Mouse (Mus musculus) hindbrain, embryonic 10.5 days (tissue): ENCODE data around the gene Urah. TPM values are rescaled to one million over a fixed set of nuclear protein-coding genes. Genes with fewer than 3 reads are reported as not detected.
A peak's percentile ranks its signal among the peaks of the same experiment; 100 is the strongest.

ENCODE experiments used
- DNase-seq: peaks from one replicate; pipeline ENCODE4 v3.0.0-alpha.2; 2017; ENCODE audit warnings: low spot score
- H3K27ac ChIP-seq: fragments of 300-500 bp; sonication (generic); 2 replicates; pipeline ENCODE4 v1.5.1; 2016; ENCODE audit warnings: mild to moderate bottlenecking, moderate library complexity
- H3K27me3 ChIP-seq: fragments of 300-500 bp; sonication (generic); 2 replicates; pipeline ENCODE4 v1.6.1; 2016; ENCODE audit warnings: mild to moderate bottlenecking; ENCODE audit not compliant: poor library complexity, insufficient read depth, severe bottlenecking
- H3K36me3 ChIP-seq: fragments of 300-500 bp; sonication (generic); 2 replicates; pipeline ENCODE4 v1.6.1; 2016; ENCODE audit warnings: mild to moderate bottlenecking, moderate library complexity
- H3K4me1 ChIP-seq: fragments of 300-500 bp; sonication (generic); replicated peaks from 2 replicates; pipeline ENCODE4 v1.6.1; 2016; ENCODE audit warnings: mild to moderate bottlenecking
- H3K4me3 ChIP-seq: fragments of 300-500 bp; sonication (generic); 2 replicates; pipeline ENCODE4 v1.5.1; 2016; ENCODE audit warnings: mild to moderate bottlenecking, moderate library complexity
- H3K9me3 ChIP-seq: fragments of 300-500 bp; sonication (generic); 2 replicates; pipeline ENCODE4 v1.6.1; 2016; ENCODE audit warnings: mild to moderate bottlenecking, moderate library complexity
- WGBS: fragments of 180-500 bp; shearing (Covaris S2); methylation state at CpG from one replicate; pipeline ENCODE4 v1.1.7; 2016; 5-methylcytosine and 5-hydroxymethylcytosine counted together
- polyA plus RNA-seq: library from polyadenylated mRNA; unstranded; fragments of >200 nt; fragmentation: Nextera tagmentation; extraction: Ambion mirVana; gene quantifications from 2 replicates; pipeline ENCODE4 v1.2.1, GENCODE M21; 2016

The Urah gene
- polyA plus RNA-seq, 1 experiment from 2014 or later: 0.97 TPM

GRCm38 (mm10) chr7:140821653-140822329 lies 13.0 kb upstream of the Urah start, which contains the start of gene Zfp941:
Zfp941 (minus strand) TSS chr7:140822178.
- Histone ChIP-seq H3K36me3 (no peaks in the 10 kb centered on the region), H3K4me1 (peaks cover 9% of the 10 kb centered on the region; the same call in 1 of the 2 replicates), H3K27ac (peak within 1 kb of the TSS; percentile 82), H3K9me3 (no peaks in the 10 kb centered on the region), H3K27me3 (0 out of 2 replicates have a peak, but pooled peaks cover 2% of the 10 kb centered on the region), H3K4me3 (peak within 1 kb of the TSS; percentile 64)
- WGBS: 1% methylated on average over 21 of the region's 21 CpGs
- DNase-seq: peak; percentile 70

DNA sequence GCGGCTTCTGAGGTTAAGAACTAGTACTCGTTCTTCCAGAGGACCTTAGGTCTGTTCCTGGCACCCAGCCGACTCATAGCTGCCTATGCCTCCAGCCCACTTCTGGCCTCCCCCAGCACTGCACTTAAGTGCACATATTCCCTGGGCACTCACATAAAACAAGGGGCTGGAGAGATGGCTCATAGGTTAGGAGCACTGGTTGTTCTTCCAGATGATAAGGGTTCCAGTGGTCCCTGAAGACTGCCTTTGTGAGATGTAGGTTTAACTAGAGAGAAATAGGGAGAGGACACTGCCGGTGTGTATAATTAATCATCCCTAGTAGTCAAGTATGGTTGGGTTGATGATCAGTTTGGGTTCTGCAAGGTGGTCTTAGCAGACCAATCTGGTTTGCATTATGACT lies 12.1 kb upstream of the Urah start:
- no peaks in the 10 kb centered on the region for H3K36me3 ChIP-seq
- peaks cover 9% of the 10 kb centered on the region; the same call in 1 of the 2 replicates for H3K4me1 ChIP-seq
- H3K27ac ChIP-seq: no peak overlapping the region
- 92% methylated on average over 4 of the region's 4 CpGs for WGBS
- H3K27me3 ChIP-seq: 0 out of 2 replicates have a peak, but pooled peaks cover 2% of the 10 kb centered on the region
- no peak for DNase-seq
- no peak overlapping the region for H3K4me3 ChIP-seq
- no peaks in the 10 kb centered on the region for H3K9me3 ChIP-seq

DNA sequence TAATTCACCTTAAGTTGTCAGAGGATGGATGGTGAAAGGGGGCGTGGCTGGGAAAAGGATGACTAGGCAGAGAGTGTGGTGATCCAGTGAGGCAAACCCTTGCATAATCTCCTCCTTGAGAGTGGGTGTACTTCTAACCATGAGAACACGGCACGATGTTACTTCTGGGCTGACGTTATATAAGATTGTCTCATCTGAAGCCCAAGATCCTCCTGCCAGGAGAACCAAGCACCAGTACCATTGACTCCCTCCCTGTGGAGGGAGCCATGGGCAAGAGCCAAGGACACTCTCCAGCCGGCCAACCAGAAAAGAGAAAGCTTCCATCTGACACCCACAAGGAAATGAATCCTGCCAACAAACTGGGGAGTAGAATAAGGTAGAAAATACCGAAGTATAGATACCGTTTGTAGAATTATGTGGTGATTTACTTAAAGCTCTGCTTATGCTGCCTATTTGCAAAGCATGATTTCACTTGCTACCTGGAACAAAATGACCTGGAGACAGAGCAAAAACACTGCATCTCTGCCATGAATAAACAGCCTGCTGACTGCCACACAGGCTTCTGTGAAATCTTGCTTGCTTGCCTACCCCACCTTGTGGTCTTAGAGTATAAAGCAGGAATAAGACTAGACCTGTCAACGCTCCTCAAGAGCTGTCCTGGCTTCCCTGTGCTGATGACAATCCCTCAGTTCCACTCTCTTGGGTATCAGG lies 6.5 kb upstream of the Urah start:
- H3K36me3 ChIP-seq: no peaks in the 10 kb centered on the region
- H3K4me1 ChIP-seq: no peaks in the 10 kb centered on the region
- H3K27me3 ChIP-seq: 0 out of 2 replicates have a peak, but pooled peaks cover 2% of the 10 kb centered on the region
- WGBS: 39% methylated on average over 8 of the region's 8 CpGs
- H3K9me3 ChIP-seq: no peaks in the 10 kb centered on the region
- DNase-seq: no peak
- no peak overlapping the region for H3K27ac ChIP-seq
- no peak overlapping the region for H3K4me3 ChIP-seq

DNA sequence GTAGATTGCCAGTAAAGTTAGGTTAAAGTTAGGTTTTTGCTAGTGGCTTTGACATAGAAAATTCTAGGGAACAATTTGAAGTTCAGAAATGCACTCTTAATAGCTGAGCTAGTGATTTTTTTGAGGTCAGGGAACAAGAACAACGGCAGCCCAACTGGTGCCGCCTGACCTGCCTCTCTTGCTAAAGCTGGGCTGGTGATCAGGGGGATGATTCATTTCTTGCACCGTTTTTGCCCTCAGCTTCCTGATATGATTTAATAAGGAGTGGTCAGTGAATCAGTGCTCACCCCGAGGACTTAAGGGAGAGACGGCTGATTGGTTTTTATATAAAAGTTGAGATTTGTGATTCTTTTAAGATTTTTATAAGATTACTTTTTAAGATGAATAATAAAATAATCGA lies 3.4 kb upstream of the Urah start:
- no peak overlapping the region for H3K27ac ChIP-seq
- H3K9me3 ChIP-seq: no peaks in the 10 kb centered on the region
- 0 out of 2 replicates have a peak, but pooled peaks cover 8% of the 10 kb centered on the region for H3K27me3 ChIP-seq
- no peak overlapping the region for H3K4me3 ChIP-seq
- H3K36me3 ChIP-seq: no peaks in the 10 kb centered on the region
- no peak for DNase-seq
- 0 out of 2 replicates have a peak, but pooled peaks cover 4% of the 10 kb centered on the region for H3K4me1 ChIP-seq
- WGBS: 74% methylated on average over 6 of the region's 6 CpGs

GRCm38 (mm10) chr7:140833341-140833740 lies 1.5 kb upstream of the Urah start:
- no peak for DNase-seq
- H3K4me3 ChIP-seq: no peak overlapping the region
- H3K27ac ChIP-seq: no peak overlapping the region
- no peaks in the 10 kb centered on the region for H3K36me3 ChIP-seq
- 86% methylated on average over 4 of the region's 4 CpGs for WGBS
- H3K27me3 ChIP-seq: 0 out of 2 replicates have a peak, but pooled peaks cover 7% of the 10 kb centered on the region
- 0 out of 2 replicates have a peak, but pooled peaks cover 4% of the 10 kb centered on the region for H3K4me1 ChIP-seq
- H3K9me3 ChIP-seq: no peaks in the 10 kb centered on the region

- peaks cover 21% of the 10 kb centered on the region for H3K27me3 ChIP-seq
- H3K4me1 ChIP-seq: 0 out of 2 replicates have a peak, but pooled peaks cover 4% of the 10 kb centered on the region
- DNase-seq: no peak
- no peaks in the 10 kb centered on the region for H3K9me3 ChIP-seq
- H3K36me3 ChIP-seq: no peaks in the 10 kb centered on the region
- no peak overlapping the region for H3K4me3 ChIP-seq
- WGBS: 76% methylated on average over 2 of the region's 2 CpGs
- 0 out of 2 replicates have a peak overlapping the region, but pooled peaks have one; percentile 36 for H3K27ac ChIP-seq
Measured at GRCm38 (mm10) chr7:140835758-140836087, 905 bp downstream of the Urah start.

DNA sequence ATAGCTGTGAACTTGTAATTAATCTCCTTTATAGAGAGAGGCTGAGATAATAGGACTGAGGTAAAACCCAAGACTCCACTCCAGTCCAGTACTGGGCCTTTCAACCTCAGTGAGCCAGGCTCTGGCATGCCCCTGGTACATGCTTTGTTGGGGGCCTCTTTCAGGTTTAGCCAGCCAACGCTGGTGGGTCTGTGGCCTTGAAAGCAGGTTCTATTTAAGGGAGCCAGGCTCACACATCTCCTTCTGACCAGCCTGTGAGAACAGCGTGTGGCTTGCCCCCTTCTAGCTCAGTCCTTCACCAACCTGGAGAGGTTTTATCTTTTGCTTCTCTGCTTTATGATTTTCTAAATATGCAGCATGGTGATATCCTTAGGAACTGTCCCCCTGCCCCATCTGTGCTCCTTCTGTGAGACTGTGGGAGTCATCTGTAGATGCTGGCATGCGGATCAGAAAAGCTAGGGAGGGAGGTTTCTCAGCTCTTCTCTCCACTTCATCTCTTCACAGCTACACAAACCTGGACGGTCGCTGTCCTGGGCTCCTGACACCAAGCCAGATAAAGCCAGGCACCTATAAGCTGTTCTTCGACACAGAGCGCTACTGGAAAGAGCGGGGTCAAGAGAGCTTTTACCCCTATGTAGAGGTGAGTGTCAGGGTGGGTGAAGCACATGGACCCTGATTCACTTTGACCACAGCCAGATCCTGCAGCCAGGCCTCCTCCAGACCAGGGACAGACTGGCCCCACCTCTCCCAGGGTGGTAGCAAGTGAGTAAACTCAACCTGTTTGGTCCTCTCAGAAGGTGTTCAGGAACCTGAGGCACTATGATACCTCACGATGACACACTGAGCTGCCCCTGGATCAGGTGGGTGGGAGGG lies 1.7 kb downstream of the Urah start:
- no peak overlapping the region for H3K4me3 ChIP-seq
- peaks cover 29% of the 10 kb centered on the region for H3K27me3 ChIP-seq
- no peaks in the 10 kb centered on the region for H3K36me3 ChIP-seq
- no peaks in the 10 kb centered on the region for H3K9me3 ChIP-seq
- 88% methylated on average over 9 of the region's 9 CpGs for WGBS
- H3K27ac ChIP-seq: no peak overlapping the region
- peaks cover 4% of the 10 kb centered on the region; the same call in 1 of the 2 replicates for H3K4me1 ChIP-seq
- no peak for DNase-seq

DNA sequence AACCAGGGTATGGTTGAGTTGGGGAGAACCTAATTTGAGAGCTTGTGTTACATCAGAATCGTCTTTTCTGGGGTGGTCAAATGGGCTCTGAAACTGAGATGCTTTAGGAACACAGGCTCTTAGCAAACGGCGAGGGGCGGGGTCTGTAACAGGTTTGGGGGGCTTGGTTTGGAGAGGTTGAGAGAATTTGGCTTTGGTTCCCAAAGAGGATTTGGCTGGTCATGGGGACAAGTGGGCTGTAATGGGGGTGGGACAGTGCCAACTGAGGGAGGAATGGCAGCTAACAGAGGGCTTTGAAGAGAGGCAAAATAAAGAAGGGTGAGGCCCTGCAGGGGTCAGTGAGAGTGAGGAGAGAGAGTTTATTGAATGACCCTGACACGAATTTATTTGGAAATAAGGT lies 4.7 kb downstream of the Urah start:
- Histone ChIP-seq H3K4me3 (no peak overlapping the region), H3K4me1 (peaks cover 4% of the 10 kb centered on the region; the same call in 1 of the 2 replicates), H3K36me3 (no peaks in the 10 kb centered on the region), H3K27ac (no peak overlapping the region), H3K9me3 (no peaks in the 10 kb centered on the region), H3K27me3 (peaks cover 57% of the 10 kb centered on the region)
- WGBS: 70% methylated on average over 5 of the region's 5 CpGs
- DNase-seq: no peak

DNA sequence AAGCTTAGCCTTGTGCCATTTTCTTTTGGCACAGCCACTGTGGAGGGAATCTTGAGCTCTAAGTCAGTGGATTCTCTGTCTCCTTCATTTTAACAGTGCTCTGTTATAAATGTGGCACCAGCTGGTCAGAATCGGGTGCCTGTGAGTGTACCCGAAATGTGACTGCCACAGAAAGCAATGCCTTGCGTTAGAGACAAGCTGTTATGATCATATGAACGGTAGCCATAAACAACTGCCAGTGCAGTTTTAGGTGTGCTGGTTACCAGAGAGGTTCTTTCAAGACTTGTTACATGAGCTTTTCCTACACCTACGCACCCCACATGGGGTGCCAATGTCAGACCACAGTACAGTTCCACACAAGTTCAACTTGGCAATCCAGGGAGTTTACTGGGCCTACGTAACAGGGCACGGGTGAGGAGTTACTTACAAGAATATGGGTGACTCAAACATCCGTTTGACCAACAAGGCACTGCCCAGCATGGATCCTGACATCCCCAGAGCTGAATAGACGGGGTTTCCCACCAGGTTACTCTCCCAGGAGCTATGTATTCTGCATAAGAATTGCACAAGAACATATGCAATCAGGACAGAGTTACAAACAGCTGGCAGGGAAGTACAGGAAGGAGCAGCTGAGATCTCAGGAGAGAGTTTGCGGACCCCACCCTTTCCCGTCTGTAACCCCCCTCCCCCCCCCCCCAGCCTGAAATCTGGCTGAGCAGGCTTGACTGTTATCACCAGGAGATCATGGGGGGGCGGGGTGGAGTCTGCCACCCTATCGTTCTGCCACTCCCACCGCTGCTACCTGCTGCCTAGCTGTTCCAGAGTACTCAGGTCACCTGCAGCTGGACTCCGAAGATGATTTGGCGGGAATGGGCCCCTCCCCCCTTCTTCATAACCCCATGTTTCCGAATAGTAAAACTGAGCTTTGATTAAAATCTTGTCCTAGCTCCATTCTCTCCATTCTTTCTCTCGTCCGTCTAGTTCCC lies 6.2 kb downstream of the Urah start:
- Histone ChIP-seq H3K27ac (no peak overlapping the region), H3K27me3 (peaks cover 50% of the 10 kb centered on the region), H3K4me1 (peaks cover 3% of the 10 kb centered on the region; the same call in 1 of the 2 replicates), H3K36me3 (no peaks in the 10 kb centered on the region), H3K9me3 (no peaks in the 10 kb centered on the region), H3K4me3 (no peak overlapping the region)
- DNase-seq: no peak
- WGBS: 38% methylated on average over 19 of the region's 19 CpGs

DNA sequence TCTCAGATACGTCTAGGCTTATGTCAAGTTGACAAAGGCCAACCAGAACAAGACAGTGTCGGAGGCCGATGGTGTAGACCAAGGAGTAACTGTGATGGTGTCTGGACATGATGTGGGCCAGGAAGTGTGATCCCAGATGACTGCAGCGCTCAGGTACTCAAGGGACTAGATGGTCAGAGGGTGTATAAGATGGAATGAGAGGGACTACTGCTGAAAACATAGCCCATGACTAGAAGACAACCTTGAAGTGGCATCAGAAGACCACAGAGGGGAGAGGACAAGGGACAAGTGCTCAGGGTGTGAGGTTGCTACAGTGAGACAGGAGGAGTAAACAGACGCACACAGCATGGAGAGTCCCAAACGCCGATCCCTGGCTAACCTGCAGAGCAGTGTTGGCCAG lies 9.0 kb downstream of the Urah start:
- Histone ChIP-seq H3K36me3 (no peaks in the 10 kb centered on the region), H3K27ac (no peak overlapping the region), H3K27me3 (peaks cover 50% of the 10 kb centered on the region), H3K9me3 (no peaks in the 10 kb centered on the region), H3K4me3 (no peak overlapping the region), H3K4me1 (peaks cover 3% of the 10 kb centered on the region; the same call in 1 of the 2 replicates)
- no peak for DNase-seq
- WGBS: 79% methylated on average over 7 of the region's 7 CpGs

DNA sequence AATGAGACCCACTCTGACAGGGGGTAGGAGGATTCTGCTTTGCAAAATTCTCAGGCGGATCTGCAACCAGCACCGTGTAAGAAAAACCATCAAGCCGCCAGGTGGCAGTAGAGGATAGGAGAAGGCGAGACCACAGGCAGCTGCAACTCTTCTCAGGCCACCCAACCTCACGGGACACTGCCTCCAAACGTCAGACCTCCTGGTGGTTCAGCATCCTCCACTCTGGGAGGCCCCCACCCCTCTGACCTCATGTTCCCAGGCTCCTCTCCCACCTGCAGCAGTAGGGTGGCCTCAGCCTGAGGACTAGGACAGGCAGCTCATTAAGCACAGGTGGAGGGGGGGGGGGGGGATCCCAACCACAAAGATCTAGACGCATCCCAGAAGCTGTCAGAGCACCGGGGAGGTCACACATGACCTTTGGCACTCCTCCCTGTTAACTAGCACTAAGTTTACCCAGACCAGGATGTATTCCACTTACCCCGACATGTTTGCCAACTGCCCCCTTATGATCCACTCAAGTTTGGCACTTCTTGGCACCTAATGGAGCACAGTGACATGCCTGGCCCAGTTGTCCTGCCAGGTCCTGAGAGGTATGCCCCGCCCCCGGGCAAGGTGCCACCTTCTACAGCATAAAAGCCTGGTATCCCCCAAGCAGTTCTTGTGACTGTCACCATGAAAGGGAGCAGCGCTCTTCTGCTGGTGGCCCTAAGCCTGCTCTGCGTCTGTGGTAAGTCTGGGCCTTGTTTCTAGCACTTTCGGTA lies 10.3 kb downstream of the Urah start, which contains the start of gene Scgb1c1:
Gene Scgb1c1 (plus strand): TSS at position 643 of the 761 bp plus-strand sequence.
- Histone ChIP-seq H3K27me3 (peaks cover 42% of the 10 kb centered on the region), H3K4me1 (peaks cover 3% of the 10 kb centered on the region; the same call in 1 of the 2 replicates), H3K36me3 (no peaks in the 10 kb centered on the region), H3K27ac (no peak within 1 kb of the TSS), H3K9me3 (no peaks in the 10 kb centered on the region), H3K4me3 (no peak within 1 kb of the TSS)
- WGBS: 32% methylated on average over 14 of the region's 14 CpGs
- peak; percentile 88 for DNase-seq
